Comparison of ENCODE assay signal across 9 mouse cellular contexts in genomic region chr17:29246602-29247001, GRCm38 (mm10). TPM values are rescaled to one million over a fixed set of nuclear protein-coding genes. Genes with fewer than 3 reads are reported as not detected.
DNase-seq lines count a peak whose midpoint lies in the region; ATAC-seq and TF ChIP-seq lines count a peak whose summit lies in the region.
"Had no signal": no experiment of that assay in that cellular context is flagged by ENCODE, and none has a peak within 500 bp of the region (broad histone marks: within the 10 kb centered on the region; RNA-seq: fewer than 3 reads in every experiment).

No protein-coding gene starts in this region.

- no peaks in the 10 kb centered on the region for H3K9me3 ChIP-seq in intestine, embryonic 15.5 days
- no peaks in the 10 kb centered on the region for H3K9me3 ChIP-seq in midbrain, embryonic 13.5 days

- peaks cover 15% of the 10 kb centered on the region; the same call in 1 of the 2 replicates for H3K36me3 ChIP-seq in intestine, embryonic 15.5 days
- H3K36me3 ChIP-seq in midbrain, embryonic 13.5 days: peaks cover 29% of the 10 kb centered on the region

- 20% methylated on average over 5 of the region's 5 CpGs for WGBS in intestine, embryonic 15.5 days
- WGBS in midbrain, embryonic 13.5 days: 23% methylated on average over 5 of the region's 5 CpGs

- no peak overlapping the region for H3K9ac ChIP-seq in intestine, embryonic 15.5 days
- no peak overlapping the region for H3K9ac ChIP-seq in midbrain, embryonic 13.5 days (replicated peaks)

- intact Hi-C loops in gastrocnemius, adult 2 months (cut with DNase I): loop anchor here (1.0 to 2.0 kb wide), 2 partner anchors 69 to 198 kb away; no protein-coding TSS in a partner anchor

- no peak overlapping the region for H3K4me3 ChIP-seq in gastrocnemius, adult 2 months
- H3K4me3 ChIP-seq in intestine, embryonic 15.5 days (replicated peaks): no peak overlapping the region
- no peak overlapping the region for H3K4me3 ChIP-seq in midbrain, embryonic 13.5 days (replicated peaks)

- H3K4me1 ChIP-seq in intestine, embryonic 15.5 days (replicated peaks): peaks cover 22% of the 10 kb centered on the region
- H3K4me1 ChIP-seq in midbrain, embryonic 13.5 days (replicated peaks): peaks cover 46% of the 10 kb centered on the region

- H3K27me3 ChIP-seq in intestine, embryonic 15.5 days (replicated peaks): no peaks in the 10 kb centered on the region
- no peaks in the 10 kb centered on the region for H3K27me3 ChIP-seq in midbrain, embryonic 13.5 days

- DNase-seq in gastrocnemius, adult 2 months: peak; percentile 30
- no peak for DNase-seq in gastrocnemius, postnatal 10 days
- DNase-seq in 416B (ENCODE audit: low read depth): peak; percentile 83
- DNase-seq in brain, adult 2 months (ENCODE audit: low read depth, low spot score): peak; percentile 96
- DNase-seq in thymus, postnatal 25 days: peak; percentile 33

- peak; percentile 65; the same call in 1 of the 2 replicates for ATAC-seq in erythroid progenitor cell, adult 5-6 weeks (replicated peaks; ENCODE audit: low FRiP score, poor library complexity, severe bottlenecking)
- peak; percentile 48; the same call in 1 of the 2 replicates for ATAC-seq in intestine, embryonic 15.5 days
- ATAC-seq in midbrain, embryonic 13.5 days: peak; percentile 37

- no peak overlapping the region for H3K27ac ChIP-seq in gastrocnemius, adult 2 months
- H3K27ac ChIP-seq in intestine, embryonic 15.5 days: no peak overlapping the region
- 0 out of 2 replicates have a peak overlapping the region, but pooled peaks have one; percentile 84 for H3K27ac ChIP-seq in midbrain, embryonic 13.5 days
- H3K27ac ChIP-seq: macrophage had no signal

- no peak overlapping the region for H3K4me2 ChIP-seq in intestine, embryonic 15.5 days (replicated peaks)
- H3K4me2 ChIP-seq in midbrain, embryonic 13.5 days (replicated peaks): no peak overlapping the region

- TF ChIP-seq CTCF in gastrocnemius, adult 2 months (IDR thresholded peaks at IDR 0.05): peak; percentile 82

RNA-seq across cellular contexts. Expression of gene Cpne5, which starts 8.6 kb away (rescaled TPM):
- not detected for total RNA-seq in gastrocnemius, adult 2 months (2021)
- under 1 TPM; 0.32 to 0.49 TPM for total RNA-seq in gastrocnemius, postnatal 10 days (2021)
- not detected in 2 replicates for total RNA-seq in erythroid progenitor cell, adult 5-6 weeks (2015; ENCODE audit: low replicate concordance)
- 0.13 TPM in 1 of 2 replicates, not detected in the other for total RNA-seq in erythroid progenitor cell, adult 5-6 weeks (2017; ENCODE audit: low replicate concordance)
- polyA plus RNA-seq in intestine, embryonic 15.5 days (2015; fragmentation: Nextera tagmentation; extraction: Ambion mirVana): 7.5 and 8.3 TPM in 2 replicates
- 20.5 and 22.0 TPM in 2 replicates for polyA plus RNA-seq in midbrain, embryonic 13.5 days (2015; fragmentation: Nextera tagmentation; extraction: Ambion mirVana)
- polyA plus RNA-seq: macrophage had no signal

RNA-seq across cellular contexts. Expression of gene Ppil1, which starts 17.4 kb away (rescaled TPM):
- total RNA-seq in gastrocnemius, adult 2 months (2021): 1 to 10 TPM; 5.1 to 7.3 TPM
- total RNA-seq in gastrocnemius, postnatal 10 days (2021): 10 to 100 TPM; 11.4 to 12.4 TPM
- 43.6 TPM in 2 replicates for total RNA-seq in erythroid progenitor cell, adult 5-6 weeks (2015; ENCODE audit: low replicate concordance)
- 13.3 and 27.9 TPM in 2 replicates for total RNA-seq in erythroid progenitor cell, adult 5-6 weeks (2017; ENCODE audit: low replicate concordance)
- polyA plus RNA-seq in intestine, embryonic 15.5 days (2015; fragmentation: Nextera tagmentation; extraction: Ambion mirVana): 154 and 157 TPM in 2 replicates
- polyA plus RNA-seq in midbrain, embryonic 13.5 days (2015; fragmentation: Nextera tagmentation; extraction: Ambion mirVana): 120 and 128 TPM in 2 replicates

RNA-seq across cellular contexts. Expression of gene BC004004, which starts 22.0 kb away (rescaled TPM):
- total RNA-seq in gastrocnemius, adult 2 months (2021): 100 to 1,000 TPM; 110 to 121 TPM
- 100 to 1,000 TPM; 115 to 118 TPM for total RNA-seq in gastrocnemius, postnatal 10 days (2021)
- total RNA-seq in erythroid progenitor cell, adult 5-6 weeks (2015; ENCODE audit: low replicate concordance): 24.7 and 32.8 TPM in 2 replicates
- 29.2 and 38.0 TPM in 2 replicates for total RNA-seq in erythroid progenitor cell, adult 5-6 weeks (2017; ENCODE audit: low replicate concordance)
- polyA plus RNA-seq in intestine, embryonic 15.5 days (2015; fragmentation: Nextera tagmentation; extraction: Ambion mirVana): 78.3 and 83.5 TPM in 2 replicates
- polyA plus RNA-seq in midbrain, embryonic 13.5 days (2015; fragmentation: Nextera tagmentation; extraction: Ambion mirVana): 99.1 and 105 TPM in 2 replicates
